Mouse (Mus musculus): ENCODE measurements around the gene Dclk1. TPM values are rescaled to one million over a fixed set of nuclear protein-coding genes. Genes with fewer than 3 reads are reported as not detected.

Dclk1 gene
- polyA plus RNA-seq, 1 experiment: 2.2 TPM

DNA sequence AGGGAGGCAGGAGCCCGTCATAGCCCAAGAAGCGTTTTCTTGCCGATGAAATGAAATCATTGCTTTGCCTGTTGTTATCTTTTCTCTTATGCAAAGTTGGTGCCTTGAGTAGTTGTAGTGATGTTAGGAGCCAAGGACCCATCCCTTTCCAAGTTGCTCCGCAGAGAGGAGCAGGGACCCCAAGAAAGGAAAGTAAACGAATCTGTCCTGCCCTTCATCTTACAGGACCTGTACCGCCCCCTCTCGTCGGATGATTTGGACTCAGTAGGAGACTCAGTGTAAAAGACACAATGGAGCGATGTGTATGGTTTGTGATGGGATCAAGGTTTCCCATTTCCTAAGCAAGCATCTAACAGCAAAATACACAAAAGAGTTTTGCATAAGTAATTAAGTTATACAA is 224.2 kb downstream of the Dclk1 start:
- TF ChIP-seq FOSL1 (IDR thresholded peaks at IDR 0.05; ENCODE audit: insufficient read depth, low read length, poor library complexity, severe bottlenecking): no peak
- no peak for TF ChIP-seq CEBPB (IDR thresholded peaks at IDR 0.05; ENCODE audit: low read depth)
- TF ChIP-seq MAX (IDR thresholded peaks at IDR 0.05): no peak
- TF ChIP-seq MYOG (IDR thresholded peaks at IDR 0.05; ENCODE audit: control insufficient read depth, extremely low read depth, insufficient read length): no peak
- no peak for TF ChIP-seq CTCF (IDR thresholded peaks at IDR 0.05; ENCODE audit: control insufficient read depth, insufficient read depth, insufficient read length)
- TF ChIP-seq MYOD1 (IDR thresholded peaks at IDR 0.05; ENCODE audit: control insufficient read depth, insufficient read length, low read depth): no peak
- no peak for TF ChIP-seq USF1 (IDR thresholded peaks at IDR 0.05; ENCODE audit: low read depth)
- Histone ChIP-seq H3K36me3 (ENCODE audit: control insufficient read depth, insufficient read depth) (no peaks in the 10 kb centered on the region), H3K27me3 (ENCODE audit: control insufficient read depth, insufficient read depth, insufficient read length) (no peaks in the 10 kb centered on the region), H3K79me3 (ENCODE audit: low read depth) (no peaks in the 10 kb centered on the region), H3K79me2 (ENCODE audit: control insufficient read depth, insufficient read depth) (no peaks in the 10 kb centered on the region), H3K4me3 (ENCODE audit: insufficient read depth, poor library complexity, severe bottlenecking) (no peak overlapping the region), H3ac (ENCODE audit: control insufficient read depth, insufficient read length, low read depth) (no peak overlapping the region)

- H3K79me3 ChIP-seq (ENCODE audit: low read depth): no peaks in the 10 kb centered on the region
- no peaks in the 10 kb centered on the region for H3K79me2 ChIP-seq (ENCODE audit: control insufficient read depth, insufficient read depth)
- H3K27me3 ChIP-seq (ENCODE audit: control insufficient read depth, insufficient read depth, insufficient read length): no peaks in the 10 kb centered on the region
- no peak for TF ChIP-seq CEBPB (IDR thresholded peaks at IDR 0.05; ENCODE audit: low read depth)
- TF ChIP-seq USF1 (IDR thresholded peaks at IDR 0.05; ENCODE audit: low read depth): no peak
- TF ChIP-seq MYOD1 (IDR thresholded peaks at IDR 0.05; ENCODE audit: control insufficient read depth, insufficient read length, low read depth): no peak
- no peak for TF ChIP-seq MYOG (IDR thresholded peaks at IDR 0.05; ENCODE audit: control insufficient read depth, extremely low read depth, insufficient read length)
- TF ChIP-seq CTCF (IDR thresholded peaks at IDR 0.05; ENCODE audit: control insufficient read depth, insufficient read depth, insufficient read length): no peak
- no peak for TF ChIP-seq FOSL1 (IDR thresholded peaks at IDR 0.05; ENCODE audit: insufficient read depth, low read length, poor library complexity, severe bottlenecking)
- no peak for TF ChIP-seq MAX (IDR thresholded peaks at IDR 0.05)
- H3K4me3 ChIP-seq (ENCODE audit: insufficient read depth, poor library complexity, severe bottlenecking): no peak within 1 kb of the TSS
- H3K36me3 ChIP-seq (ENCODE audit: control insufficient read depth, insufficient read depth): no peaks in the 10 kb centered on the region
- H3ac ChIP-seq (ENCODE audit: control insufficient read depth, insufficient read length, low read depth): no peak within 1 kb of the TSS
These were observed 229.9 kb downstream of the Dclk1 start, which contains the start of gene Gm21954 for GRCm38 (mm10) chr3:55472110-55472509. Gene Gm21954 (minus strand): TSS chr3:55472210.

GRCm38 (mm10) chr3:55473146-55473545 is 231.0 kb downstream of the Dclk1 start:
- H3K4me3 ChIP-seq (ENCODE audit: insufficient read depth, poor library complexity, severe bottlenecking): no peak overlapping the region
- no peaks in the 10 kb centered on the region for H3K79me3 ChIP-seq (ENCODE audit: low read depth)
- H3K79me2 ChIP-seq (ENCODE audit: control insufficient read depth, insufficient read depth): no peaks in the 10 kb centered on the region
- TF ChIP-seq CTCF (IDR thresholded peaks at IDR 0.05; ENCODE audit: control insufficient read depth, insufficient read depth, insufficient read length) (no peak), MYOD1 (IDR thresholded peaks at IDR 0.05; ENCODE audit: control insufficient read depth, insufficient read length, low read depth) (no peak), USF1 (IDR thresholded peaks at IDR 0.05; ENCODE audit: low read depth) (no peak), MYOG (IDR thresholded peaks at IDR 0.05; ENCODE audit: control insufficient read depth, extremely low read depth, insufficient read length) (no peak), FOSL1 (IDR thresholded peaks at IDR 0.05; ENCODE audit: insufficient read depth, low read length, poor library complexity, severe bottlenecking) (no peak), CEBPB (IDR thresholded peaks at IDR 0.05; ENCODE audit: low read depth) (no peak), MAX (IDR thresholded peaks at IDR 0.05) (no peak)
- H3K27me3 ChIP-seq (ENCODE audit: control insufficient read depth, insufficient read depth, insufficient read length): no peaks in the 10 kb centered on the region
- no peaks in the 10 kb centered on the region for H3K36me3 ChIP-seq (ENCODE audit: control insufficient read depth, insufficient read depth)
- no peak overlapping the region for H3ac ChIP-seq (ENCODE audit: control insufficient read depth, insufficient read length, low read depth)

- Histone ChIP-seq H3K27me3 (ENCODE audit: control insufficient read depth, insufficient read depth, insufficient read length) (no peaks in the 10 kb centered on the region), H3K36me3 (ENCODE audit: control insufficient read depth, insufficient read depth) (no peaks in the 10 kb centered on the region), H3K4me3 (ENCODE audit: insufficient read depth, poor library complexity, severe bottlenecking) (no peak overlapping the region), H3ac (ENCODE audit: control insufficient read depth, insufficient read length, low read depth) (no peak overlapping the region), H3K79me3 (ENCODE audit: low read depth) (no peaks in the 10 kb centered on the region), H3K79me2 (ENCODE audit: control insufficient read depth, insufficient read depth) (no peaks in the 10 kb centered on the region)
- no peak for TF ChIP-seq USF1 (IDR thresholded peaks at IDR 0.05; ENCODE audit: low read depth)
- no peak for TF ChIP-seq MYOG (IDR thresholded peaks at IDR 0.05; ENCODE audit: control insufficient read depth, extremely low read depth, insufficient read length)
- TF ChIP-seq CTCF (IDR thresholded peaks at IDR 0.05; ENCODE audit: control insufficient read depth, insufficient read depth, insufficient read length): no peak
- no peak for TF ChIP-seq CEBPB (IDR thresholded peaks at IDR 0.05; ENCODE audit: low read depth)
- no peak for TF ChIP-seq MAX (IDR thresholded peaks at IDR 0.05)
- TF ChIP-seq MYOD1 (IDR thresholded peaks at IDR 0.05; ENCODE audit: control insufficient read depth, insufficient read length, low read depth): no peak
- no peak for TF ChIP-seq FOSL1 (IDR thresholded peaks at IDR 0.05; ENCODE audit: insufficient read depth, low read length, poor library complexity, severe bottlenecking)
These were observed 234.5 kb downstream of the Dclk1 start for GRCm38 (mm10) chr3:55476694-55477093.

DNA sequence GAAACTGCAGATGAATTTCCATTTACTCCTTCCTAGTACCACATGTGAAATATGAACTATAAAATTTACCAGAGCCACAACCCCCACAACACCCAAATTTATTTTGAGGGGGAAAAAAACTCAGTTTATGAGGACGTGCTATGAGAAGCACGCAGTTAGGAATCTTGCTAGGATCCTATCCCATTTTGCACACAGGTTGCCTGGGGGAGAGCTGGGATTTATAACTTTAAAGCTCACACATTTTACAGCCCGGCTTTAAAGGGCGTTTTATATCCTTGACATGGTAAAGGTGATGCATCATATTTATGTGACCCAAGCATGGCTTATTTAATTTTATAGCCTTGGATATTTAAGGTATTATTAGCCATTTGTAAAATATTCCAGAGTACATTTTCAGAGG is 237.1 kb downstream of the Dclk1 start:
- H3K79me3 ChIP-seq (ENCODE audit: low read depth): no peaks in the 10 kb centered on the region
- no peaks in the 10 kb centered on the region for H3K36me3 ChIP-seq (ENCODE audit: control insufficient read depth, insufficient read depth)
- no peaks in the 10 kb centered on the region for H3K79me2 ChIP-seq (ENCODE audit: control insufficient read depth, insufficient read depth)
- no peak overlapping the region for H3K4me3 ChIP-seq (ENCODE audit: insufficient read depth, poor library complexity, severe bottlenecking)
- no peaks in the 10 kb centered on the region for H3K27me3 ChIP-seq (ENCODE audit: control insufficient read depth, insufficient read depth, insufficient read length)
- TF ChIP-seq CEBPB (IDR thresholded peaks at IDR 0.05; ENCODE audit: low read depth) (no peak), MYOG (IDR thresholded peaks at IDR 0.05; ENCODE audit: control insufficient read depth, extremely low read depth, insufficient read length) (no peak), MAX (IDR thresholded peaks at IDR 0.05) (no peak), CTCF (IDR thresholded peaks at IDR 0.05; ENCODE audit: control insufficient read depth, insufficient read depth, insufficient read length) (no peak), MYOD1 (IDR thresholded peaks at IDR 0.05; ENCODE audit: control insufficient read depth, insufficient read length, low read depth) (no peak), FOSL1 (IDR thresholded peaks at IDR 0.05; ENCODE audit: insufficient read depth, low read length, poor library complexity, severe bottlenecking) (no peak), USF1 (IDR thresholded peaks at IDR 0.05; ENCODE audit: low read depth) (no peak)
- H3ac ChIP-seq (ENCODE audit: control insufficient read depth, insufficient read length, low read depth): no peak overlapping the region

DNA sequence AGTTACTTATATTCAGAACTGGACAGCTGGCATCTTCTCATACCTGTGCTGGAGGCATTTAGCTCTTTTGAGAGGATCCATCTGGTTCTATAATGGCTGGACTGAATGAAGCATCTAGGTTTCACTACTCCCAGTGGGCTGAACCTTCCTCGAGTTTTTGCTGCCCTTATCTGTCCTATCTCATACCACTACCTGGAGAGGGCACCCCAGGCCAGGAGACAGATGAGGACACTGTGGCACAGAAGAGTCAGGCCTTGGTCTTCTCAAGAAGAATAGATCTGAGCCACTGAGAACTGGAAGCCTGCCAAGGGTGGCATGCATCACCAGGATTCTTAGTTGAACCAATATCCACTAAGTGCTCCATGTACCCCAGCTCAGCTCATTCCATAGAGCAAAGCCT is 239.0 kb downstream of the Dclk1 start:
- H3K36me3 ChIP-seq (ENCODE audit: control insufficient read depth, insufficient read depth): no peaks in the 10 kb centered on the region
- H3K79me2 ChIP-seq (ENCODE audit: control insufficient read depth, insufficient read depth): no peaks in the 10 kb centered on the region
- no peaks in the 10 kb centered on the region for H3K27me3 ChIP-seq (ENCODE audit: control insufficient read depth, insufficient read depth, insufficient read length)
- TF ChIP-seq FOSL1 (IDR thresholded peaks at IDR 0.05; ENCODE audit: insufficient read depth, low read length, poor library complexity, severe bottlenecking) (no peak), MYOD1 (IDR thresholded peaks at IDR 0.05; ENCODE audit: control insufficient read depth, insufficient read length, low read depth) (no peak), CTCF (IDR thresholded peaks at IDR 0.05; ENCODE audit: control insufficient read depth, insufficient read depth, insufficient read length) (no peak), MAX (IDR thresholded peaks at IDR 0.05) (no peak), MYOG (IDR thresholded peaks at IDR 0.05; ENCODE audit: control insufficient read depth, extremely low read depth, insufficient read length) (no peak), CEBPB (IDR thresholded peaks at IDR 0.05; ENCODE audit: low read depth) (no peak), USF1 (IDR thresholded peaks at IDR 0.05; ENCODE audit: low read depth) (no peak)
- H3K79me3 ChIP-seq (ENCODE audit: low read depth): no peaks in the 10 kb centered on the region
- H3K4me3 ChIP-seq (ENCODE audit: insufficient read depth, poor library complexity, severe bottlenecking): no peak overlapping the region
- H3ac ChIP-seq (ENCODE audit: control insufficient read depth, insufficient read length, low read depth): no peak overlapping the region
